Mouse (Mus musculus): ENCODE data around the gene Galnt17. TPM values are rescaled to one million over a fixed set of nuclear protein-coding genes. Genes with fewer than 3 reads are reported as not detected.

The Galnt17 gene
- polyA plus RNA-seq, 1 experiment: 0.08 TPM

GRCm38 (mm10) chr5:130880331-130880730, 428.0 kb downstream of the Galnt17 start:
- TF ChIP-seq REST (IDR thresholded peaks at IDR 0.05; ENCODE audit: insufficient read depth, insufficient read length) (no peak), E2F4 (IDR thresholded peaks at IDR 0.05; ENCODE audit: insufficient read depth) (no peak), CEBPB (IDR thresholded peaks at IDR 0.05; ENCODE audit: insufficient read depth, poor library complexity, severe bottlenecking) (no peak), USF1 (IDR thresholded peaks at IDR 0.05; ENCODE audit: low read depth) (no peak), MYOD1 (IDR thresholded peaks at IDR 0.05; ENCODE audit: control insufficient read depth in 1 of 3, insufficient read length in 2 of 3, low read depth in 2 of 3) (no peak), POLR2A (IDR thresholded peaks at IDR 0.05; ENCODE audit: insufficient read length, low read depth) (no peak), MAX (IDR thresholded peaks at IDR 0.05; ENCODE audit: low read depth) (no peak), SRF (IDR thresholded peaks at IDR 0.05; ENCODE audit: control insufficient read depth, insufficient read length, low read depth) (no peak)
- Histone ChIP-seq H3K4me2 (ENCODE audit: low read depth) (no peak overlapping the region), H3K27me3 (ENCODE audit: control insufficient read depth, insufficient read depth, insufficient read length) (no peaks in the 10 kb centered on the region), H3K36me3 (ENCODE audit: control insufficient read depth, insufficient read depth) (no peaks in the 10 kb centered on the region), H3K4me3 (no peak overlapping the region), H3K79me2 (ENCODE audit: control insufficient read depth, insufficient read depth) (no peaks in the 10 kb centered on the region), H3ac (ENCODE audit: control insufficient read depth, insufficient read length) (no peak overlapping the region)

- Histone ChIP-seq H3K36me3 (ENCODE audit: control insufficient read depth, insufficient read depth) (no peaks in the 10 kb centered on the region), H3K4me2 (ENCODE audit: low read depth) (no peak overlapping the region), H3K27me3 (ENCODE audit: control insufficient read depth, insufficient read depth, insufficient read length) (no peaks in the 10 kb centered on the region), H3ac (ENCODE audit: control insufficient read depth, insufficient read length) (no peak overlapping the region), H3K4me3 (no peak overlapping the region), H3K79me2 (ENCODE audit: control insufficient read depth, insufficient read depth) (no peaks in the 10 kb centered on the region)
- TF ChIP-seq REST (IDR thresholded peaks at IDR 0.05; ENCODE audit: insufficient read depth, insufficient read length) (no peak), E2F4 (IDR thresholded peaks at IDR 0.05; ENCODE audit: insufficient read depth) (no peak), USF1 (IDR thresholded peaks at IDR 0.05; ENCODE audit: low read depth) (no peak), TCF12 (IDR thresholded peaks at IDR 0.05; ENCODE audit: insufficient read depth, poor library complexity, severe bottlenecking) (no peak), SRF (IDR thresholded peaks at IDR 0.05; ENCODE audit: control insufficient read depth, insufficient read length, low read depth) (no peak), TCF3 (IDR thresholded peaks at IDR 0.05; ENCODE audit: insufficient read length, low read depth) (no peak), POLR2A (IDR thresholded peaks at IDR 0.05; ENCODE audit: insufficient read length, low read depth) (no peak), MAX (IDR thresholded peaks at IDR 0.05; ENCODE audit: low read depth) (no peak), MYOG (IDR thresholded peaks at IDR 0.05; ENCODE audit: control insufficient read depth in 1 of 3, insufficient read depth in 1 of 3, insufficient read length in 2 of 3, low read depth in 2 of 3) (no peak), MYOD1 (IDR thresholded peaks at IDR 0.05; ENCODE audit: control insufficient read depth in 1 of 3, insufficient read length in 2 of 3, low read depth in 2 of 3) (no peak), POLR2AphosphoS2 (IDR thresholded peaks at IDR 0.05; ENCODE audit: insufficient read length, low read depth) (no peak), CEBPB (IDR thresholded peaks at IDR 0.05; ENCODE audit: insufficient read depth, poor library complexity, severe bottlenecking) (no peak)
Observed at GRCm38 (mm10) chr5:130875391-130875790, 432.9 kb downstream of the Galnt17 start.

GRCm38 (mm10) chr5:130871086-130871485, 437.2 kb downstream of the Galnt17 start:
- Histone ChIP-seq H3K4me3 (no peak overlapping the region), H3K36me3 (ENCODE audit: control insufficient read depth, insufficient read depth) (no peaks in the 10 kb centered on the region), H3K4me2 (ENCODE audit: low read depth) (no peak overlapping the region), H3K79me2 (ENCODE audit: control insufficient read depth, insufficient read depth) (no peaks in the 10 kb centered on the region), H3K27me3 (ENCODE audit: control insufficient read depth, insufficient read depth, insufficient read length) (no peaks in the 10 kb centered on the region), H3ac (ENCODE audit: control insufficient read depth, insufficient read length) (no peak overlapping the region)
- no peak for TF ChIP-seq CEBPB (IDR thresholded peaks at IDR 0.05; ENCODE audit: insufficient read depth, poor library complexity, severe bottlenecking)
- no peak for TF ChIP-seq MAX (IDR thresholded peaks at IDR 0.05; ENCODE audit: low read depth)
- no peak for TF ChIP-seq TCF12 (IDR thresholded peaks at IDR 0.05; ENCODE audit: insufficient read depth, poor library complexity, severe bottlenecking)
- TF ChIP-seq SRF (IDR thresholded peaks at IDR 0.05; ENCODE audit: control insufficient read depth, insufficient read length, low read depth): no peak

- Histone ChIP-seq H3K36me3 (ENCODE audit: control insufficient read depth, insufficient read depth) (no peaks in the 10 kb centered on the region), H3K79me2 (ENCODE audit: control insufficient read depth, insufficient read depth) (no peaks in the 10 kb centered on the region), H3K4me3 (no peak overlapping the region), H3ac (ENCODE audit: control insufficient read depth, insufficient read length) (no peak overlapping the region), H3K4me2 (ENCODE audit: low read depth) (no peak overlapping the region), H3K27me3 (ENCODE audit: control insufficient read depth, insufficient read depth, insufficient read length) (no peaks in the 10 kb centered on the region)
- TF ChIP-seq MYOD1 (IDR thresholded peaks at IDR 0.05; ENCODE audit: control insufficient read depth in 1 of 3, insufficient read length in 2 of 3, low read depth in 2 of 3): no peak
- TF ChIP-seq TCF3 (IDR thresholded peaks at IDR 0.05; ENCODE audit: insufficient read length, low read depth): no peak
- no peak for TF ChIP-seq CEBPB (IDR thresholded peaks at IDR 0.05; ENCODE audit: insufficient read depth, poor library complexity, severe bottlenecking)
- no peak for TF ChIP-seq USF1 (IDR thresholded peaks at IDR 0.05; ENCODE audit: low read depth)
- TF ChIP-seq SRF (IDR thresholded peaks at IDR 0.05; ENCODE audit: control insufficient read depth, insufficient read length, low read depth): no peak
- TF ChIP-seq E2F4 (IDR thresholded peaks at IDR 0.05; ENCODE audit: insufficient read depth): no peak
- TF ChIP-seq MYOG (IDR thresholded peaks at IDR 0.05; ENCODE audit: control insufficient read depth in 1 of 3, insufficient read depth in 1 of 3, insufficient read length in 2 of 3, low read depth in 2 of 3): no peak
- no peak for TF ChIP-seq TCF12 (IDR thresholded peaks at IDR 0.05; ENCODE audit: insufficient read depth, poor library complexity, severe bottlenecking)
- no peak for TF ChIP-seq POLR2AphosphoS2 (IDR thresholded peaks at IDR 0.05; ENCODE audit: insufficient read length, low read depth)
- TF ChIP-seq REST (IDR thresholded peaks at IDR 0.05; ENCODE audit: insufficient read depth, insufficient read length): no peak
- TF ChIP-seq MAX (IDR thresholded peaks at IDR 0.05; ENCODE audit: low read depth): no peak
- TF ChIP-seq POLR2A (IDR thresholded peaks at IDR 0.05; ENCODE audit: insufficient read length, low read depth): no peak
Observed at GRCm38 (mm10) chr5:130869869-130870268, 438.4 kb downstream of the Galnt17 start.

DNA sequence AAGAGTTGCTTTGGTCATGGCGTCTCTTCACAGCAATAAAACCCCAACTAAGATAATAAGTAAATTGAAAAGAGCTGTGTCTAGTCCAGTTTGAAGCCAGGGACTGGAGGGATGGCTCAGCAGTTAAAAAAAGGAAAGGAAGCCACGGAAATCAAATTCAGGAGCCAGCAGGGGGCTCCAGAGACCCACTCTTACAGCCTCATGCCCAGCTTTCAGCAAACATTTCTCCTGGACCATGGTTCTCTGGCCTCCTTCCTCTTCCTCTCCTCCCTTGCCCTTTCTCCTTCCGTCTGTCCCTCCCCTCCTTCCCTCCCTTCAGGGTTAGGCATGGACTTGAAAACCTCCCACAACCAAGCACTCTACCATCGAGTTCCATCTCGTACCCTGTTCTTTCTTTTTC, 446.0 kb downstream of the Galnt17 start:
- H3K4me3 ChIP-seq: no peak overlapping the region
- no peaks in the 10 kb centered on the region for H3K36me3 ChIP-seq (ENCODE audit: control insufficient read depth, insufficient read depth)
- no peak overlapping the region for H3K4me2 ChIP-seq (ENCODE audit: low read depth)
- no peak overlapping the region for H3ac ChIP-seq (ENCODE audit: control insufficient read depth, insufficient read length)
- no peaks in the 10 kb centered on the region for H3K79me2 ChIP-seq (ENCODE audit: control insufficient read depth, insufficient read depth)
- H3K27me3 ChIP-seq (ENCODE audit: control insufficient read depth, insufficient read depth, insufficient read length): no peaks in the 10 kb centered on the region
- TF ChIP-seq MYOG (IDR thresholded peaks at IDR 0.05; ENCODE audit: control insufficient read depth in 1 of 3, insufficient read depth in 1 of 3, insufficient read length in 2 of 3, low read depth in 2 of 3) (no peak), MYOD1 (IDR thresholded peaks at IDR 0.05; ENCODE audit: control insufficient read depth in 1 of 3, insufficient read length in 2 of 3, low read depth in 2 of 3) (no peak), MAX (IDR thresholded peaks at IDR 0.05; ENCODE audit: low read depth) (no peak), USF1 (IDR thresholded peaks at IDR 0.05; ENCODE audit: low read depth) (no peak), CEBPB (IDR thresholded peaks at IDR 0.05; ENCODE audit: insufficient read depth, poor library complexity, severe bottlenecking) (no peak), POLR2AphosphoS2 (IDR thresholded peaks at IDR 0.05; ENCODE audit: insufficient read length, low read depth) (no peak), SRF (IDR thresholded peaks at IDR 0.05; ENCODE audit: control insufficient read depth, insufficient read length, low read depth) (no peak), REST (IDR thresholded peaks at IDR 0.05; ENCODE audit: insufficient read depth, insufficient read length) (no peak), POLR2A (IDR thresholded peaks at IDR 0.05; ENCODE audit: insufficient read length, low read depth) (no peak), TCF12 (IDR thresholded peaks at IDR 0.05; ENCODE audit: insufficient read depth, poor library complexity, severe bottlenecking) (no peak), E2F4 (IDR thresholded peaks at IDR 0.05; ENCODE audit: insufficient read depth) (no peak), TCF3 (IDR thresholded peaks at IDR 0.05; ENCODE audit: insufficient read length, low read depth) (no peak)

Data from myocyte (in vitro differentiated cells).